Mouse (Mus musculus) ES-E14 (cell line): Measurements from ENCODE around the gene Megf11.

Experiments used
- HCFC1 ChIP-seq: IDR thresholded peaks from 2 replicates; pipeline ENCODE4 v1.6.1; 2012; ENCODE audit warnings: low read length, inconsistent platforms, borderline replicate concordance; ENCODE audit not compliant: insufficient read depth
- ZNF384 ChIP-seq: IDR thresholded peaks from 2 replicates; pipeline ENCODE4 v1.6.1; 2012; ENCODE audit warnings: low read depth, low read length, inconsistent platforms

GRCm38 (mm10) chr9:64341254-64341566, 44.2 kb upstream of the Megf11 start, which contains the start of gene Dis3l:
- TF ChIP-seq ZNF384 (no peak), HCFC1 (no peak)
